In genomic region chr7:140951051-140951450, GRCm38 (mm10) we compare ENCODE assay signal across 11 mouse cellular contexts. TPM values are rescaled to one million over a fixed set of nuclear protein-coding genes. Genes with fewer than 3 reads are reported as not detected.
DNase-seq lines count a peak whose midpoint lies in the region; ATAC-seq lines count a peak whose summit lies in the region.
"Had no signal": no experiment of that assay in that cellular context is flagged by ENCODE, and none has a peak within 500 bp of the region (broad histone marks: within the 10 kb centered on the region; RNA-seq: fewer than 3 reads in every experiment).

No protein-coding gene starts in this region.

- H3K27ac ChIP-seq in embryonic facial prominence, embryonic 14.5 days (replicated peaks; ENCODE audit: low read depth, low read length): peak overlapping the region; percentile 39; the same call in 1 of the 2 replicates
- H3K27ac ChIP-seq in lung, embryonic 15.5 days: peak overlapping the region; percentile 62
- H3K27ac ChIP-seq: midbrain, embryonic 13.5 days had no signal

- H3K4me2 ChIP-seq in embryonic facial prominence, embryonic 14.5 days (ENCODE audit: low read depth, low read length): 0 out of 2 replicates have a peak overlapping the region, but pooled peaks have one; percentile 10
- H3K4me2 ChIP-seq in lung, embryonic 15.5 days: 0 out of 2 replicates have a peak overlapping the region, but pooled peaks have one; percentile 12
- H3K4me2 ChIP-seq: midbrain, embryonic 13.5 days had no signal

- no peaks in the 10 kb centered on the region for H3K27me3 ChIP-seq in embryonic facial prominence, embryonic 14.5 days (replicated peaks; ENCODE audit: control insufficient read depth, insufficient read depth, low read length)
- H3K27me3 ChIP-seq in lung, embryonic 15.5 days: no peaks in the 10 kb centered on the region

- no peak overlapping the region for H3K9ac ChIP-seq in embryonic facial prominence, embryonic 14.5 days (ENCODE audit: low read depth, low read length)
- H3K9ac ChIP-seq in lung, embryonic 15.5 days: no peak overlapping the region
- H3K9ac ChIP-seq: midbrain, embryonic 13.5 days had no signal

- WGBS in embryonic facial prominence, embryonic 14.5 days: 42% methylated on average over 8 of the region's 8 CpGs
- 39% methylated on average over 8 of the region's 8 CpGs for WGBS in lung, embryonic 15.5 days

- H3K36me3 ChIP-seq in embryonic facial prominence, embryonic 14.5 days (ENCODE audit: control insufficient read depth, insufficient read depth, low read length): peaks cover 51% of the 10 kb centered on the region
- H3K36me3 ChIP-seq in lung, embryonic 15.5 days: peaks cover 40% of the 10 kb centered on the region

- H3K9me3 ChIP-seq in embryonic facial prominence, embryonic 14.5 days (ENCODE audit: control insufficient read depth, low read length): no peaks in the 10 kb centered on the region
- H3K9me3 ChIP-seq in lung, embryonic 15.5 days: no peaks in the 10 kb centered on the region
- H3K9me3 ChIP-seq: midbrain, embryonic 13.5 days had no signal

- no peak for ATAC-seq in embryonic facial prominence, embryonic 14.5 days (ENCODE audit: low read depth)
- no peak for ATAC-seq in lung, embryonic 15.5 days (ENCODE audit: borderline replicate concordance, extremely low read depth, low FRiP score, low TSS enrichment)
- ATAC-seq: midbrain, embryonic 13.5 days had no signal

- no peak overlapping the region for H3K4me3 ChIP-seq in embryonic facial prominence, embryonic 14.5 days (ENCODE audit: low read depth, low read length)
- no peak overlapping the region for H3K4me3 ChIP-seq in lung, embryonic 15.5 days
- H3K4me3 ChIP-seq: erythroblast, embryonic 14.5 days; midbrain, embryonic 13.5 days had no signal

- DNase-seq in gastrocnemius, postnatal 36 days: peak; percentile 18 to 32
- no peak for DNase-seq in gastrocnemius, adult 18-20 months (ENCODE audit: low spot score)
- no peak for DNase-seq in embryonic facial prominence, embryonic 14.5 days (ENCODE audit: low spot score)
- peak; percentile 36 for DNase-seq in kidney, adult 18-20 months
- DNase-seq in layer of hippocampus, adult 9-11 months: no peak
- no peak for DNase-seq in thymus, postnatal 10 days (ENCODE audit: low spot score in 2 of 2)
- DNase-seq in urinary bladder, postnatal 25 days (ENCODE audit: low spot score): no peak

- intact Hi-C loops in gastrocnemius, postnatal 36 days (cut with DNase I): no loop called here

- peaks cover 31% of the 10 kb centered on the region for H3K4me1 ChIP-seq in embryonic facial prominence, embryonic 14.5 days (ENCODE audit: control insufficient read depth, insufficient read depth, low read length)
- peaks cover 42% of the 10 kb centered on the region for H3K4me1 ChIP-seq in lung, embryonic 15.5 days

RNA-seq across cellular contexts. Expression of gene Ifitm5, which starts 1.0 kb away (rescaled TPM):
- under 1 TPM in 1 of 2 experiments, not detected in 1; 0.35 TPM for total RNA-seq in gastrocnemius, postnatal 36 days (2021)
- not detected for total RNA-seq in gastrocnemius, adult 18-20 months (2021)
- polyA plus RNA-seq in embryonic facial prominence, embryonic 14.5 days (2014; fragmentation: Nextera tagmentation; extraction: Ambion mirVana): 108 and 179 TPM in 2 replicates
- polyA plus RNA-seq in lung, embryonic 15.5 days (2015; fragmentation: Nextera tagmentation; extraction: Ambion mirVana): 2.8 and 4.0 TPM in 2 replicates
- polyA plus RNA-seq: erythroblast, embryonic 14.5 days had no signal

RNA-seq across cellular contexts. Expression of gene Gm45717, which starts 4.7 kb away (rescaled TPM):
- not detected for total RNA-seq in gastrocnemius, postnatal 36 days (2021)
- not detected for total RNA-seq in gastrocnemius, adult 18-20 months (2021)
- polyA plus RNA-seq in embryonic facial prominence, embryonic 14.5 days (2014; fragmentation: Nextera tagmentation; extraction: Ambion mirVana): 0.89 TPM in 1 of 2 replicates, not detected in the other
- not detected in 2 replicates for polyA plus RNA-seq in lung, embryonic 15.5 days (2015; fragmentation: Nextera tagmentation; extraction: Ambion mirVana)
- polyA plus RNA-seq: erythroblast, embryonic 14.5 days; large intestine, adult 2 months; midbrain, embryonic 13.5 days had no signal

RNA-seq across cellular contexts. Expression of gene Ifitm2, which starts 4.7 kb away (rescaled TPM):
- 10 to 100 TPM; 50.9 to 51.8 TPM for total RNA-seq in gastrocnemius, postnatal 36 days (2021)
- total RNA-seq in gastrocnemius, adult 18-20 months (2021): 10 to 100 TPM; 44.8 to 64.4 TPM
- polyA plus RNA-seq in embryonic facial prominence, embryonic 14.5 days (2014; fragmentation: Nextera tagmentation; extraction: Ambion mirVana): 1,406 and 1,438 TPM in 2 replicates
- 925 and 963 TPM in 2 replicates for polyA plus RNA-seq in lung, embryonic 15.5 days (2015; fragmentation: Nextera tagmentation; extraction: Ambion mirVana)

RNA-seq across cellular contexts. Expression of gene Pgghg, which starts 9.9 kb away (rescaled TPM):
- 1 to 10 TPM; 3.6 to 4.6 TPM for total RNA-seq in gastrocnemius, postnatal 36 days (2021)
- total RNA-seq in gastrocnemius, adult 18-20 months (2021): 1 to 10 TPM; 2.2 to 3.4 TPM
- polyA plus RNA-seq in embryonic facial prominence, embryonic 14.5 days (2014; fragmentation: Nextera tagmentation; extraction: Ambion mirVana): 22.7 and 25.5 TPM in 2 replicates
- polyA plus RNA-seq in lung, embryonic 15.5 days (2015; fragmentation: Nextera tagmentation; extraction: Ambion mirVana): 18.7 and 21.0 TPM in 2 replicates

RNA-seq across cellular contexts. Expression of gene Ifitm1, which starts 16.0 kb away (rescaled TPM):
- total RNA-seq in gastrocnemius, postnatal 36 days (2021): under 1 TPM in 1 of 2 experiments, not detected in 1; 0.77 TPM
- 1 to 10 TPM in 1 of 2 experiments, under 1 TPM in 1; 0.97 to 1.3 TPM for total RNA-seq in gastrocnemius, adult 18-20 months (2021)
- 63.4 and 76.6 TPM in 2 replicates for polyA plus RNA-seq in embryonic facial prominence, embryonic 14.5 days (2014; fragmentation: Nextera tagmentation; extraction: Ambion mirVana)
- 47.1 and 54.5 TPM in 2 replicates for polyA plus RNA-seq in lung, embryonic 15.5 days (2015; fragmentation: Nextera tagmentation; extraction: Ambion mirVana)

Comparison
In these comparisons a context has a peak if more than half of its experiments do, and no peak if none do; other contexts are left out.
1. DNase-seq: peak in gastrocnemius, postnatal 36 days (2 of 2) and kidney, adult 18-20 months (single experiment); none in gastrocnemius, adult 18-20 months (single experiment), embryonic facial prominence, embryonic 14.5 days (single experiment), layer of hippocampus, adult 9-11 months (single experiment), thymus, postnatal 10 days (0 of 2) and urinary bladder, postnatal 25 days (single experiment).